Mouse (Mus musculus): ENCODE data around the gene Lrtm2. TPM values are rescaled to one million over a fixed set of nuclear protein-coding genes. Genes with fewer than 3 reads are reported as not detected.

Gene Lrtm2
- 0.05 and 0.16 TPM in 2 replicates for polyA plus RNA-seq (2014; fragmentation: Nextera tagmentation; extraction: Ambion mirVana)

- H3K4me2 ChIP-seq: peak within 1 kb of the TSS; percentile 56
- ATAC-seq (ENCODE audit: insufficient read depth): no peak
- H3K9me3 ChIP-seq (ENCODE audit: low read depth, low read length): no peaks in the 10 kb centered on the region
- H3K27ac ChIP-seq (ENCODE audit: low read depth): no peak within 1 kb of the TSS
- no peaks in the 10 kb centered on the region for H3K36me3 ChIP-seq (ENCODE audit: insufficient read depth)
- TF ChIP-seq CTCF (IDR thresholded peaks at IDR 0.05; ENCODE audit: low read depth): no peak
- H3K9ac ChIP-seq: no peak within 1 kb of the TSS
- WGBS: under 1% methylated on average over 31 of the region's 31 CpGs
- peak; percentile 35 for DNase-seq
- H3K4me1 ChIP-seq (ENCODE audit: insufficient read depth): peaks cover 4% of the 10 kb centered on the region; the same call in 1 of the 2 replicates
- peaks cover 36% of the 10 kb centered on the region for H3K27me3 ChIP-seq (ENCODE audit: insufficient read depth, low read length)
- peak within 1 kb of the TSS; percentile 29 for H3K4me3 ChIP-seq (ENCODE audit: low read depth, low read length)
Measured at GRCm38 (mm10) chr6:119330506-119330905, at the start of gene Lrtm2. Gene Lrtm2 (minus strand): TSS chr6:119330766.

DNA sequence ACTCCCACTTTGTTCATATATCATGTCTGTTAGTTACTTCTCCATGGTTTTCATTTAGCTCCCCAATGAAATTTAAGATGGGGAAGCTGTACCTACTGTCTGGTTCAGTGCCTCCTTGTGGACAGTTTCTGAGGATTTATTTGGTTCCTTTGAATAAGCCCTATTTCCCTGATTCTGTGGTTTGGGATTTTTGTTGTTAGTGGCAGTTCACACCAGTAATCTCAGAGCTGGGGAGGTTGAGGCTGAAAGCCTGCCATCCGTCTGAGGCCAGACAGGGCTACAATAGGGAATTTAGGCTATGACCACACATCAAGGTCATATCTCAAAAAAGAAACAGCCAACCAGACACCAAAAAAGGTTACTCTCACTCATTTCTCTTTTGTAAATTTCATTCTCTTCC lies 48.1 kb upstream of the Lrtm2 start:
- 83% methylated on average over 1 of the region's 1 CpGs for WGBS
- Histone ChIP-seq H3K4me3 (ENCODE audit: low read depth, low read length) (no peak overlapping the region), H3K9ac (no peak overlapping the region), H3K36me3 (ENCODE audit: insufficient read depth) (no peaks in the 10 kb centered on the region), H3K9me3 (ENCODE audit: low read depth, low read length) (no peaks in the 10 kb centered on the region), H3K4me1 (ENCODE audit: insufficient read depth) (peaks cover 8% of the 10 kb centered on the region; the same call in 1 of the 2 replicates), H3K27me3 (ENCODE audit: insufficient read depth, low read length) (no peaks in the 10 kb centered on the region), H3K4me2 (no peak overlapping the region), H3K27ac (ENCODE audit: low read depth) (no peak overlapping the region)
- TF ChIP-seq CTCF (IDR thresholded peaks at IDR 0.05; ENCODE audit: low read depth): 0 out of 2 replicates have a peak, but pooled peaks have one; percentile 8
- DNase-seq: no peak
- no peak for ATAC-seq (ENCODE audit: insufficient read depth)

DNA sequence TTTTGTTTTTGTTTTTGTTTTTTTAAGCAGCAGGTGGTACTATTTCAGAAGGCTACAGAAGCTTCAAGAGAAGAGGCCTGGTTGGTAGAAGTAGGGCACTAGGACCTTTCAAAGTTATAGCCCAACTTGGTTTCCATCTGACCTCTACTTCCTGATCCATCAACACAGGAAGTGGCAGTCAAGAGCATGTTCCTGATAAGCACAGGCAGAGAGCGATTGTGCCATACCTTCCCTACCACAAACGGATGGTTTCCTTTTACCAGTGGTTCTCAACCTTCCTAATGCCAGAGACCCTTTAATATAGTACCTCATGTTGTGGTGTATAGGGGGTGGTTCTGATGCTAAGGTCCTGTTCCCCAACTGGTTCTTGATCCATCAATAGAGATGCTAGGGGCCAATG lies 47.0 kb upstream of the Lrtm2 start:
- Histone ChIP-seq H3K9ac (no peak overlapping the region), H3K27me3 (ENCODE audit: insufficient read depth, low read length) (no peaks in the 10 kb centered on the region), H3K36me3 (ENCODE audit: insufficient read depth) (no peaks in the 10 kb centered on the region), H3K4me2 (no peak overlapping the region), H3K4me1 (ENCODE audit: insufficient read depth) (peaks cover 8% of the 10 kb centered on the region; the same call in 1 of the 2 replicates), H3K4me3 (ENCODE audit: low read depth, low read length) (no peak overlapping the region), H3K9me3 (ENCODE audit: low read depth, low read length) (no peaks in the 10 kb centered on the region), H3K27ac (ENCODE audit: low read depth) (no peak overlapping the region)
- TF ChIP-seq CTCF (IDR thresholded peaks at IDR 0.05; ENCODE audit: low read depth): no peak
- peak; percentile 20 for DNase-seq
- no peak for ATAC-seq (ENCODE audit: insufficient read depth)
- WGBS: 22% methylated on average over 2 of the region's 2 CpGs

GRCm38 (mm10) chr6:119375035-119375434 lies 44.5 kb upstream of the Lrtm2 start:
- Histone ChIP-seq H3K9me3 (ENCODE audit: low read depth, low read length) (no peaks in the 10 kb centered on the region), H3K9ac (no peak overlapping the region), H3K27ac (ENCODE audit: low read depth) (no peak overlapping the region), H3K4me3 (ENCODE audit: low read depth, low read length) (no peak overlapping the region), H3K36me3 (ENCODE audit: insufficient read depth) (no peaks in the 10 kb centered on the region), H3K27me3 (ENCODE audit: insufficient read depth, low read length) (no peaks in the 10 kb centered on the region), H3K4me1 (ENCODE audit: insufficient read depth) (peaks cover 8% of the 10 kb centered on the region; the same call in 1 of the 2 replicates), H3K4me2 (no peak overlapping the region)
- DNase-seq: no peak
- ATAC-seq (ENCODE audit: insufficient read depth): no peak
- WGBS: 78% methylated on average over 5 of the region's 5 CpGs
- 0 out of 2 replicates have a peak, but pooled peaks have one; percentile 14 for TF ChIP-seq CTCF (IDR thresholded peaks at IDR 0.05; ENCODE audit: low read depth)

DNA sequence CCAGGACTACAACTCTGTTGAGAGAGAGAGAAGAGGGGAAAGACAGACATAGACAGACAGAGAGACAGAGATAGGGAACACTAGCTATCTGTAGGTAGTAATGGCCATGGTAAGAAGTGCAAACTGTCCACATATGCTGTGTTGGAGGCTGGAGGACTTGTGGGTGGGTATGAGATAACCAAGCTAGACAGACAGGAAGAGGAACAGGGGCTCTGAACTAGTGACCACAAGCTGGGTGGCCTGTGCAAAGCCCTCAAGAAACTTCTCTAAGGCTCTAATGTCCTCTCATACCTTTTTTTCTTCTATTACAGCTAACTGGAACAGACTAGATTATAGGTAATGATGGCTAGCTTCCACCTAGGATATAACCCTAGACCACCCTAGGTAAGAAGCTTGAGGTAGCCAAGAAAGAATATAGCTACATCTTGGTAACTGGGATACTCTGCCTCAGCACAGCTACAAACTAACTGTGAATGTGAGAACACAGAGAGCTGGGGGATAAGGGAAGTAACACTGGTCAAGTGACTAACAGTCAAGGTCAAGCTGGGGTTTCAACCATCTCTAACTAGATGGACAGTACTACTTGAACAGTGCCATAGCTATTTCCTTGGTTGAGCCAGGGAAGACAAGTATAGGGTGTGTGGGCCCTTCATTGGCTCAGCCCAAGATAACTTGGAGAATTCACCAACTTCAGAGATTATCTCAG lies 42.6 kb upstream of the Lrtm2 start:
- Histone ChIP-seq H3K27ac (ENCODE audit: low read depth) (no peak overlapping the region), H3K27me3 (ENCODE audit: insufficient read depth, low read length) (no peaks in the 10 kb centered on the region), H3K4me3 (ENCODE audit: low read depth, low read length) (no peak overlapping the region), H3K9me3 (ENCODE audit: low read depth, low read length) (no peaks in the 10 kb centered on the region), H3K36me3 (ENCODE audit: insufficient read depth) (peaks cover 16% of the 10 kb centered on the region; the same call in 1 of the 2 replicates), H3K9ac (no peak overlapping the region), H3K4me1 (ENCODE audit: insufficient read depth) (peaks cover 8% of the 10 kb centered on the region; the same call in 1 of the 2 replicates), H3K4me2 (no peak overlapping the region)
- TF ChIP-seq CTCF (IDR thresholded peaks at IDR 0.05; ENCODE audit: low read depth): no peak
- no peak for DNase-seq
- ATAC-seq (ENCODE audit: insufficient read depth): no peak

- peaks cover 22% of the 10 kb centered on the region; the same call in 1 of the 2 replicates for H3K36me3 ChIP-seq (ENCODE audit: insufficient read depth)
- no peak overlapping the region for H3K27ac ChIP-seq (ENCODE audit: low read depth)
- H3K9me3 ChIP-seq (ENCODE audit: low read depth, low read length): no peaks in the 10 kb centered on the region
- H3K27me3 ChIP-seq (ENCODE audit: insufficient read depth, low read length): no peaks in the 10 kb centered on the region
- ATAC-seq (ENCODE audit: insufficient read depth) (no peak), DNase-seq (no peak)
- no peaks in the 10 kb centered on the region for H3K4me1 ChIP-seq (ENCODE audit: insufficient read depth)
- no peak overlapping the region for H3K4me2 ChIP-seq
- 35% methylated on average over 5 of the region's 5 CpGs for WGBS
- TF ChIP-seq CTCF (IDR thresholded peaks at IDR 0.05; ENCODE audit: low read depth): no peak
- H3K4me3 ChIP-seq (ENCODE audit: low read depth, low read length): no peak overlapping the region
- no peak overlapping the region for H3K9ac ChIP-seq
Measured at GRCm38 (mm10) chr6:119372237-119372636, 41.7 kb upstream of the Lrtm2 start.

- Histone ChIP-seq H3K4me1 (ENCODE audit: insufficient read depth) (no peaks in the 10 kb centered on the region), H3K36me3 (ENCODE audit: insufficient read depth) (peaks cover 24% of the 10 kb centered on the region; the same call in 1 of the 2 replicates), H3K9ac (no peak overlapping the region), H3K9me3 (ENCODE audit: low read depth, low read length) (no peaks in the 10 kb centered on the region), H3K27me3 (ENCODE audit: insufficient read depth, low read length) (no peaks in the 10 kb centered on the region), H3K4me3 (ENCODE audit: low read depth, low read length) (no peak overlapping the region), H3K27ac (ENCODE audit: low read depth) (no peak overlapping the region), H3K4me2 (no peak overlapping the region)
- no peak for TF ChIP-seq CTCF (IDR thresholded peaks at IDR 0.05; ENCODE audit: low read depth)
- ATAC-seq (ENCODE audit: insufficient read depth) (no peak), DNase-seq (no peak)
Measured at GRCm38 (mm10) chr6:119371624-119372023, 41.1 kb upstream of the Lrtm2 start.
